Mouse (Mus musculus) heart, embryonic 16.5 days (tissue): Measurements from ENCODE around the gene Tmprss12. TPM values are rescaled to one million over a fixed set of nuclear protein-coding genes. Genes with fewer than 3 reads are reported as not detected.
"Not testable (repeated sequence)": the region's sequence is repeated elsewhere in the genome, so short reads cannot be mapped to it uniquely, and the experiment has no call there.

Experiments
- ATAC-seq: fragments of 200-750 bp; cut with Nextera tagmentation; replicated peaks from 2 replicates; pipeline ENCODE4 v1.8.0; 2017; ENCODE audit warnings: moderate number of reproducible peaks; ENCODE audit not compliant: insufficient read depth, low FRiP score; ENCODE audit errors: extremely low read depth
- H3K27ac ChIP-seq: fragments of 300-500 bp; sonication (generic); 2 replicates; pipeline ENCODE4 v1.5.1; 2014; ENCODE audit warnings: mild to moderate bottlenecking, low read length, control low read depth, moderate library complexity
- H3K27me3 ChIP-seq: fragments of 300-500 bp; sonication (generic); 2 replicates; pipeline ENCODE4 v1.6.1; 2014; ENCODE audit warnings: low read length, mixed read lengths; ENCODE audit not compliant: control insufficient read depth, insufficient read depth
- H3K36me3 ChIP-seq: fragments of 300-500 bp; sonication (generic); 2 replicates; pipeline ENCODE4 v1.6.1; 2014; ENCODE audit not compliant: control insufficient read depth, insufficient read depth
- H3K4me1 ChIP-seq: fragments of 300-500 bp; sonication (generic); 2 replicates; pipeline ENCODE4 v1.6.1; 2014; ENCODE audit warnings: low read length, mixed read lengths; ENCODE audit not compliant: control insufficient read depth, insufficient read depth
- H3K4me2 ChIP-seq: fragments of 300-500 bp; sonication (generic); 2 replicates; pipeline ENCODE4 v1.6.1; 2014; ENCODE audit warnings: low read depth, mild to moderate bottlenecking, control low read depth, low read length
- H3K4me3 ChIP-seq: fragments of 300-500 bp; sonication (generic); 2 replicates; pipeline ENCODE4 v1.5.1; 2014; ENCODE audit warnings: mild to moderate bottlenecking, control low read depth, low read length
- H3K9ac ChIP-seq: fragments of 300-500 bp; sonication (generic); 2 replicates; pipeline ENCODE4 v1.6.1; 2014; ENCODE audit warnings: low read length, control low read depth
- H3K9me3 ChIP-seq: fragments of 300-500 bp; sonication (generic); replicated peaks from 2 replicates; pipeline ENCODE4 v1.6.1; 2016; ENCODE audit warnings: low read length; ENCODE audit not compliant: control insufficient read depth
- whole genome bisulfite sequencing: fragments of 180-500 bp; shearing (Covaris S2); extraction: QIAGEN DNeasy Blood & Tissue Kit; methylation state at CpG from one replicate; pipeline ENCODE4 v1.1.7; 2014; 5-methylcytosine and 5-hydroxymethylcytosine counted together
- polyA plus RNA-seq: library from polyadenylated mRNA; unstranded; fragments of >200 nt; fragmentation: Nextera tagmentation; extraction: Ambion mirVana; gene quantifications from 2 replicates; pipeline ENCODE4 v1.2.1, GENCODE M21; 2015

The Tmprss12 gene
- polyA plus RNA-seq, 1 experiment from 2014 or later: not detected

DNA sequence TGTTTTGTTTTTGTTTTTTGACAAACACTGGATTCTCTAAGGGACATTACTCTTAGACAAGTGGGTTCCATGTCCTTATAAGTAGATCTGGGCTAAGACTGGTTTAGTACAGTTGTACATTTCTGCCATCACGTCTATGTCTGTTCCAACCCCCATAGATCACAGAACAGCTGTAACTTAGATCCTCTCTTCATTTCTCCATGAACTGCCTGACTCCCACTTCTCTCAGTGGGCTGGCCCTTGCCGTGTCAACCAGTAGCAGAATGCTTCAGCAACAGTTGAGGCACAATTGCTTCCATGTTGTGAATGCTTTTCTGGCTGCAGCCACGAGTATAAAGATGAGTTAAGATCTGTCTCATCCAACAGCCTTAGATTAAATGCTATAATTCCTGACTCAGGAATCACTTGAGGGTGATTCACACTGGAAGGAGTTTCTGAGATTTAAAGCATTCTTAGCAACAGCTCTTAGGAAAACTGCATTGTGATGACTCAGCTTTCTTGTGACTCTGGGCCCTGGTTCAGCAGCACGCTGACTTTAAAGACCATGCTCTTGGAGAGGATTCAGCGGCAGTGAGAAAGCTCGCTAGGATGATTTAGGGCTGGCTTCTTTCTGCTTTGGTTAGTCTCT lies 29.4 kb upstream of the Tmprss12 start:
- no peaks in the 10 kb centered on the region for H3K4me1 ChIP-seq
- ATAC-seq: no peak
- H3K27ac ChIP-seq: no peak overlapping the region
- no peak overlapping the region for H3K9ac ChIP-seq
- no peaks in the 10 kb centered on the region; the same call in 1 of the 2 replicates for H3K9me3 ChIP-seq
- WGBS: 88% methylated on average over 6 of the region's 6 CpGs
- no peak overlapping the region for H3K4me2 ChIP-seq
- H3K36me3 ChIP-seq: peaks cover 74% of the 10 kb centered on the region
- H3K4me3 ChIP-seq: no peak overlapping the region
- no peaks in the 10 kb centered on the region for H3K27me3 ChIP-seq

- H3K4me1 ChIP-seq: peaks cover 2% of the 10 kb centered on the region; the same call in 1 of the 2 replicates
- H3K9ac ChIP-seq: no peak overlapping the region
- no peaks in the 10 kb centered on the region for H3K27me3 ChIP-seq
- no peak overlapping the region for H3K4me3 ChIP-seq
- WGBS: 81% methylated on average over 6 of the region's 6 CpGs
- ATAC-seq: no peak
- H3K27ac ChIP-seq: no peak overlapping the region
- H3K9me3 ChIP-seq: no peaks in the 10 kb centered on the region; the same call in 1 of the 2 replicates
- no peak overlapping the region for H3K4me2 ChIP-seq
- peaks cover 66% of the 10 kb centered on the region for H3K36me3 ChIP-seq
These were observed 24.3 kb upstream of the Tmprss12 start for GRCm38 (mm10) chr15:100256386-100256785.

DNA sequence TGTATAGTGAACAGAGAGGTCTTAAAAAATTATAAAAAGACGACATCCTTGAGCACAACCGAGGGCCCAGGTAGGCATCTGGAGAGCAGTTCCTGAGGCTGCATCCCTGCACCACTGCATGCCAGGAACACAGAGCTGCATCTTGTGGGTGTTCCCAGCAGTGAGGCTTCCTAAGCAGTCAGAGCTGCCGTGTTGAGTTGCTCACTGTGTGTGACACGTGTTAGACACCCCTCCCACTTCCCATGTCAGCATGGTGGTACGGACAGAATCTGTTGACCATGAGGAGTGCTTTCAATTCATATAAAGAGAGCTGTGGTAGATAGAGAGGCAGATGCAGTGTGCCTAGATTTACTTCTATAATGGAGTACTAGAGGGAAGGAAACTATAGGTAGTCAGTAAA lies 23.3 kb upstream of the Tmprss12 start:
- Histone ChIP-seq H3K36me3 (peaks cover 61% of the 10 kb centered on the region), H3K4me3 (no peak overlapping the region), H3K9me3 (no peaks in the 10 kb centered on the region), H3K4me2 (no peak overlapping the region), H3K27ac (no peak overlapping the region), H3K27me3 (no peaks in the 10 kb centered on the region), H3K9ac (no peak overlapping the region), H3K4me1 (peaks cover 2% of the 10 kb centered on the region; the same call in 1 of the 2 replicates)
- no peak for ATAC-seq
- 78% methylated on average over 5 of the region's 5 CpGs for WGBS

DNA sequence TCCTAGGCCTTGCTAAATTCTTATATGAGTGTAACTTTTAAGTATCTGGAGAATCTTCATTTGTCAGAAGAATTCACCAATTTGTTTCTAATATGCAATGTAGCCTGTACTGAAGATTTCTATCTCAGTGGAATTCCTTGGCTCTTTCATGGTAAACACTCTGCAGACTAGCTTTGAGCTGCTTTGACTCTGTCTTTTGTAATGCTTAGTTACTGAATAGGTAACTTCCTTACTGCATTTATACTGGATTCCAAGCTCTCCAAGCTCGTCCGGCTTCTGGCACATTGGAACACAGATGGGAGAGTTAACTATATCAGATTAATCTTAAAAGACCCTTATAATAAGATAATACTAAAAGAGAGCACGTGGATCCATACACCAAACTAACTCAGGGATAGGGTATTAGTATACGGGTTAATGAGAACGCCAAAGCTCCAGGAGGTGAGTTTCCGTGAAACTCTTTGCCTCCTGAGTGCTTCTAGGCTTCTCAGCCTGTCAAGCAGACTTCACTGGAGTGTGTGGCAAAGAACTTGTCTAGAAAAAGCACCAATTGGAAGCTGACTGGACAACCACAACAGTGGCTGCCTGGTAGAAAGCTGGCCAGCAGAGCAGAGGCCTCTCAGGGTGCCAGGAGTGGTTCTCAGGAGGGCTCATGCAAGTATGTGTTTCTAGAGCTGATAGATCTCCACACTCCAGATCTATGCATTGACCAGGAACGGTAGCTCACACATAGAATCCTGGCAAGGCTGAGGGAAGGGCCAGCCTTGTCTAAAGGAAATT lies 21.8 kb upstream of the Tmprss12 start:
- 94% methylated on average over 7 of the region's 7 CpGs for WGBS
- Histone ChIP-seq H3K27me3 (no peaks in the 10 kb centered on the region), H3K9me3 (no peaks in the 10 kb centered on the region), H3K4me3 (no peak overlapping the region), H3K9ac (no peak overlapping the region), H3K27ac (no peak overlapping the region), H3K4me1 (peaks cover 2% of the 10 kb centered on the region; the same call in 1 of the 2 replicates), H3K36me3 (peaks cover 50% of the 10 kb centered on the region), H3K4me2 (no peak overlapping the region)
- no peak for ATAC-seq

- not testable (repeated sequence) for ATAC-seq
- H3K36me3 ChIP-seq: peaks cover 35% of the 10 kb centered on the region
These were observed 20.3 kb upstream of the Tmprss12 start for GRCm38 (mm10) chr15:100260351-100260750.

GRCm38 (mm10) chr15:100263246-100263905 lies 17.3 kb upstream of the Tmprss12 start:
- Histone ChIP-seq H3K27me3 (no peaks in the 10 kb centered on the region), H3K27ac (no peak overlapping the region), H3K4me2 (no peak overlapping the region), H3K4me1 (peaks cover 2% of the 10 kb centered on the region; the same call in 1 of the 2 replicates), H3K4me3 (no peak overlapping the region), H3K9me3 (no peaks in the 10 kb centered on the region), H3K36me3 (peaks cover 16% of the 10 kb centered on the region), H3K9ac (no peak overlapping the region)
- 21% methylated on average over 4 of the region's 4 CpGs for WGBS
- no peak for ATAC-seq

More at GRCm38 (mm10) chr15:100260351-100260750, 20.3 kb upstream of the Tmprss12 start:
- H3K4me1 ChIP-seq, H3K9ac ChIP-seq, H3K9me3 ChIP-seq, H3K4me2 ChIP-seq, H3K27ac ChIP-seq, H3K27me3 ChIP-seq, H3K4me3 ChIP-seq: not testable (repeated sequence)
- WGBS: 90% methylated on average over 5 of the region's 7 CpGs

DNA sequence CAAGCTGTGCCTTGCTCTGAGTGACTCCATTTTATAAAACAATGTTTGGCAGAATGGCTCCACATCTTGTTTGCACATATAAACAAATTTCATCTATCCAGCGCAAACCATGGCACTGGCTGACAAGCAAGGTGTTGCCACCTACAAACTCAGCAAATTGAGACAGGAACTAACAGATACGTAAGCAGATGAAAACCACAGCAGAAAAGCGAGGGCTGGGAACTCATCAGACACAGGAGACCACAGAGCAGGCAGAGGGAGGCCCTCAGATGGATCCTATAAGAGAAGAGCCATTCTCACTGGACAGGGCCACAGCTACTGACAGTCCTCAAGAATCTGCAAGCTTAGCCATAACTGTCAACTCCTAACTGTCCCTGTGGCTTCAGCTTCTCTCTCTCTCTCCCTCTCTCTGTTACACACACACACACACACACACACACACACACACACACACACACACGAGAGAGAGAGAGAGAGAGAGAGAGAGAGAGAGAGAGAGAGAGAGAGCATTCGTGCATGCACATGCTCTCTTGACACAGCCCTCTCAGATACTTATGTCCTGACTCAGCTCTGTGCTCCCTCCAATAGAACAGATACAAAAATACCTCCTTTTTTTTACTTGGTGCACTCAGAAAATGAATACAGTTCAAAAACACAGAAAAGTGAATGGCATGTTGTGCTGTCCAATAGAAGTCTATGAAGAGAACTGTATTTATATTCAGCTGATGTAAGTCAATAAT lies 14.9 kb upstream of the Tmprss12 start:
- Histone ChIP-seq H3K9ac (no peak overlapping the region), H3K27ac (no peak overlapping the region), H3K4me2 (no peak overlapping the region), H3K4me3 (no peak overlapping the region), H3K4me1 (peaks cover 2% of the 10 kb centered on the region; the same call in 1 of the 2 replicates), H3K9me3 (no peaks in the 10 kb centered on the region), H3K27me3 (no peaks in the 10 kb centered on the region), H3K36me3 (peaks cover 5% of the 10 kb centered on the region; the same call in 1 of the 2 replicates)
- 74% methylated on average over 4 of the region's 5 CpGs for WGBS
- no peak for ATAC-seq

GRCm38 (mm10) chr15:100268916-100269315 lies 11.7 kb upstream of the Tmprss12 start:
- 66% methylated on average over 2 of the region's 2 CpGs for WGBS

More at GRCm38 (mm10) chr15:100268916-100269315, 11.7 kb upstream of the Tmprss12 start:
- Histone ChIP-seq H3K4me2 (no peak overlapping the region), H3K9me3 (no peaks in the 10 kb centered on the region; the same call in 1 of the 2 replicates), H3K4me1 (no peaks in the 10 kb centered on the region), H3K27me3 (no peaks in the 10 kb centered on the region), H3K9ac (no peak overlapping the region), H3K4me3 (no peak overlapping the region), H3K36me3 (no peaks in the 10 kb centered on the region), H3K27ac (no peak overlapping the region)
- no peak for ATAC-seq
